Mouse (Mus musculus): Measurements from ENCODE around the gene Rnase12.

DNA sequence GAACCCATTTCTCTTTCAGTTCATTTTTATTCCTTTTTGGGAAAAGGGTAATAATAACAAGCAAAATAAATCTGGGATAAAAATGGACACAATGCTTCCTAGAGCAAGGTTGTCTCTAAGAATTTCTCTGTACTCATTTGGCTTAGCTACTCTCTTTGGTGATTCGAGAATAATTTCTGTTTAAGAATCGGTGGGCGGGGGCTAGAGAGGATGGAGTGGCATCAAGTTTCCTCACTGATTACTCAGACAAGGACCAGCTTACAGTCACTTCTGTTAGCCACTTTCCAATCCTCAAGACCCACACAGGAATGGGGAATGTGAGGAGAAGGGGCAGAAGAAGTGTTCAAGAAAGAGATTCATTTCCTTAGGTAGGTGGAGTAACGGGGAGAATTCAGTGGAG, 48.7 kb downstream of the Rnase12 start:
- no peak for TF ChIP-seq CTCF (IDR thresholded peaks at IDR 0.05; ENCODE audit: low read depth)
- TF ChIP-seq EP300 (IDR thresholded peaks at IDR 0.05; ENCODE audit: low read depth), result no peak
